12 mouse cellular contexts compared by ENCODE assay signal in the genomic region with DNA sequence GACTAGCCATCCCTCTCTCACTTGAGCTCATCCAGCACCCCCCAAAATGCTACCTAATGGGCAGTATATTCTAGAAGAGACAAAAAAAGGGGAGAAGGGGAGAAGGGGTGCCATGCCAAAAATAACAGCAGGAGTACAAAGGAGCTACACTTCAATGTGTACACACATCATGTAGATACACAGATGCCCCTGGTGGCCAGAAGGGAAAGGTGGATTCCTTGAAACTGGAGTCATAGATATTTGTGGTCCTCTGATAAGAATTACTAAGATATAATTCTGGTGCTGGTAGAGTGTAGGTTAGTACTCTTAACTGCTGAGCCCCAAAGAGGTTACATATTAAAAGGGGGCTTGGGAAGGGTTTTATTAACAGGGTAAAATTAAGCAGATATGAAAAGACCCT. TPM values are rescaled to one million over a fixed set of nuclear protein-coding genes. Genes with fewer than 3 reads are reported as not detected.
DNase-seq lines count a peak whose midpoint lies in the region; ATAC-seq and TF ChIP-seq lines count a peak whose summit lies in the region.
"Had no signal": no experiment of that assay in that cellular context is flagged by ENCODE, and none has a peak within 500 bp of the region (broad histone marks: within the 10 kb centered on the region; RNA-seq: fewer than 3 reads in every experiment).

No protein-coding gene starts in this region.

- H3K27ac ChIP-seq in kidney, postnatal 0 days, result no peak overlapping the region
- no peak overlapping the region for H3K27ac ChIP-seq in kidney, embryonic 16.5 days (ENCODE audit: low read length)
- H3K27ac ChIP-seq in liver, postnatal 0 days (ENCODE audit: low read depth), result no peak overlapping the region
- H3K27ac ChIP-seq in midbrain, embryonic 16.5 days (ENCODE audit: low read length), result no peak overlapping the region

- TF ChIP-seq CTCF in kidney, postnatal 0 days (IDR thresholded peaks at IDR 0.05; ENCODE audit: low read depth), result peak; percentile 54
- TF ChIP-seq CTCF in liver, postnatal 0 days (IDR thresholded peaks at IDR 0.05; ENCODE audit: low read depth), result peak; percentile 56

- TF ChIP-seq EP300 in liver, postnatal 0 days (IDR thresholded peaks at IDR 0.05; ENCODE audit: low read depth), result no peak

- no peak overlapping the region for H3K4me3 ChIP-seq in kidney, postnatal 0 days (replicated peaks; ENCODE audit: low read depth, low read length)
- H3K4me3 ChIP-seq in kidney, embryonic 16.5 days (ENCODE audit: low read length), result no peak overlapping the region
- no peak overlapping the region for H3K4me3 ChIP-seq in liver, postnatal 0 days (ENCODE audit: low read depth, low read length)
- H3K4me3 ChIP-seq in midbrain, embryonic 16.5 days (ENCODE audit: low read depth, low read length), result no peak overlapping the region

- no peak overlapping the region for H3K4me2 ChIP-seq in kidney, postnatal 0 days (ENCODE audit: low read length)
- H3K4me2 ChIP-seq in kidney, embryonic 16.5 days (replicated peaks; ENCODE audit: low read depth, low read length), result no peak overlapping the region
- H3K4me2 ChIP-seq in liver, postnatal 0 days (ENCODE audit: low read depth, low read length), result no peak overlapping the region
- no peak overlapping the region for H3K4me2 ChIP-seq in midbrain, embryonic 16.5 days (ENCODE audit: low read length)

- no peak overlapping the region for H3K9ac ChIP-seq in kidney, postnatal 0 days (ENCODE audit: low read depth, low read length)
- H3K9ac ChIP-seq in kidney, embryonic 16.5 days (replicated peaks; ENCODE audit: low read length), result no peak overlapping the region
- no peak overlapping the region for H3K9ac ChIP-seq in liver, postnatal 0 days (replicated peaks)
- no peak overlapping the region for H3K9ac ChIP-seq in midbrain, embryonic 16.5 days (ENCODE audit: low read depth, low read length)

- H3K4me1 ChIP-seq in kidney, postnatal 0 days (replicated peaks; ENCODE audit: insufficient read depth, low read length), result no peaks in the 10 kb centered on the region
- H3K4me1 ChIP-seq in kidney, embryonic 16.5 days (ENCODE audit: insufficient read depth, low read length), result peaks cover 4% of the 10 kb centered on the region
- H3K4me1 ChIP-seq in liver, postnatal 0 days (ENCODE audit: insufficient read depth), result peaks cover 10% of the 10 kb centered on the region; the same call in 1 of the 2 replicates
- H3K4me1 ChIP-seq in midbrain, embryonic 16.5 days (ENCODE audit: control insufficient read depth, insufficient read depth, low read length), result peaks cover under 1% of the 10 kb centered on the region

- peak; percentile 21 for DNase-seq in adrenal gland, postnatal 14 days
- DNase-seq in adrenal gland, adult 18-20 months (ENCODE audit: low spot score in 2 of 2), result no peak
- peak; percentile 21 for DNase-seq in kidney, postnatal 0 days (ENCODE audit: low spot score)
- no peak for DNase-seq in liver, postnatal 0 days
- DNase-seq in cerebellum, postnatal 36 days, result no peak
- DNase-seq: cerebellum, adult 11 months; kidney, adult 18-20 months; lung, adult 2 months had no signal

- no peaks in the 10 kb centered on the region for H3K9me3 ChIP-seq in kidney, postnatal 0 days (replicated peaks; ENCODE audit: low read length)
- no peaks in the 10 kb centered on the region for H3K9me3 ChIP-seq in kidney, embryonic 16.5 days (ENCODE audit: low read length)
- H3K9me3 ChIP-seq in liver, postnatal 0 days (ENCODE audit: low read length), result no peaks in the 10 kb centered on the region
- no peaks in the 10 kb centered on the region for H3K9me3 ChIP-seq in midbrain, embryonic 16.5 days (replicated peaks; ENCODE audit: control insufficient read depth, low read length, poor library complexity, severe bottlenecking)

- ATAC-seq in kidney, postnatal 0 days (replicated peaks; ENCODE audit: low FRiP score, low read depth), result no peak
- ATAC-seq in kidney, embryonic 16.5 days (ENCODE audit: low FRiP score, low TSS enrichment), result no peak
- peak; percentile 68; the same call in 1 of the 2 replicates for ATAC-seq in common myeloid progenitor, adult 5-6 weeks (replicated peaks; ENCODE audit: low read depth, poor library complexity, severe bottlenecking)
- peak; percentile 41; the same call in 1 of the 2 replicates for ATAC-seq in liver, postnatal 0 days
- no peak for ATAC-seq in midbrain, embryonic 16.5 days

- H3K36me3 ChIP-seq in kidney, postnatal 0 days (ENCODE audit: insufficient read depth, low read length), result peaks cover 33% of the 10 kb centered on the region; the same call in 1 of the 2 replicates
- H3K36me3 ChIP-seq in kidney, embryonic 16.5 days (ENCODE audit: insufficient read depth, low read length), result peaks cover 50% of the 10 kb centered on the region
- peaks cover 48% of the 10 kb centered on the region for H3K36me3 ChIP-seq in liver, postnatal 0 days (replicated peaks; ENCODE audit: insufficient read depth, low read length)
- peaks cover 10% of the 10 kb centered on the region; the same call in 1 of the 2 replicates for H3K36me3 ChIP-seq in midbrain, embryonic 16.5 days (ENCODE audit: control insufficient read depth, insufficient read depth, low read length)

- H3K27me3 ChIP-seq in kidney, postnatal 0 days (ENCODE audit: insufficient read depth, low read length), result no peaks in the 10 kb centered on the region
- no peaks in the 10 kb centered on the region for H3K27me3 ChIP-seq in kidney, embryonic 16.5 days (ENCODE audit: insufficient read depth, low read length)
- H3K27me3 ChIP-seq in liver, postnatal 0 days (ENCODE audit: insufficient read depth, low read length), result no peaks in the 10 kb centered on the region
- no peaks in the 10 kb centered on the region for H3K27me3 ChIP-seq in midbrain, embryonic 16.5 days (ENCODE audit: control insufficient read depth, insufficient read depth, low read depth, low read length)

RNA-seq across cellular contexts. Expression of gene Cdv3, which starts 7.7 kb away (rescaled TPM):
- 193 and 208 TPM in 2 replicates for total RNA-seq in adrenal gland, postnatal 14 days (2021)
- total RNA-seq in adrenal gland, adult 18-20 months (2021), result 100 to 1,000 TPM; 156 to 299 TPM
- 67.5 and 79.5 TPM in 2 replicates for polyA plus RNA-seq in kidney, postnatal 0 days (2015; fragmentation: Nextera tagmentation; extraction: Ambion mirVana)
- polyA plus RNA-seq in kidney, embryonic 16.5 days (2015; fragmentation: Nextera tagmentation; extraction: Ambion mirVana), result 102 and 106 TPM in 2 replicates
- 165 and 181 TPM in 2 replicates for total RNA-seq in common myeloid progenitor, adult 5-6 weeks (2017)
- polyA plus RNA-seq in liver, postnatal 0 days (2015; fragmentation: Nextera tagmentation; extraction: Ambion mirVana), result 34.6 and 36.6 TPM in 2 replicates
- 87.9 and 89.0 TPM in 2 replicates for polyA plus RNA-seq in midbrain, embryonic 16.5 days (2015; fragmentation: Nextera tagmentation; extraction: Ambion mirVana)

RNA-seq across cellular contexts. Expression of gene Topbp1, which starts 52.9 kb away (rescaled TPM):
- total RNA-seq in adrenal gland, postnatal 14 days (2021), result 41.9 and 47.4 TPM in 2 replicates
- 10 to 100 TPM; 17.7 to 29.2 TPM for total RNA-seq in adrenal gland, adult 18-20 months (2021)
- polyA plus RNA-seq in kidney, postnatal 0 days (2015; fragmentation: Nextera tagmentation; extraction: Ambion mirVana), result 33.1 and 35.4 TPM in 2 replicates
- polyA plus RNA-seq in kidney, embryonic 16.5 days (2015; fragmentation: Nextera tagmentation; extraction: Ambion mirVana), result 57.3 and 60.4 TPM in 2 replicates
- total RNA-seq in common myeloid progenitor, adult 5-6 weeks (2017), result 193 and 242 TPM in 2 replicates
- polyA plus RNA-seq in liver, postnatal 0 days (2015; fragmentation: Nextera tagmentation; extraction: Ambion mirVana), result 15.5 and 17.3 TPM in 2 replicates
- 14.0 and 19.4 TPM in 2 replicates for polyA plus RNA-seq in midbrain, embryonic 16.5 days (2015; fragmentation: Nextera tagmentation; extraction: Ambion mirVana)

RNA-seq across cellular contexts. Expression of gene 1300017J02Rik, which starts 53.0 kb away (rescaled TPM):
- total RNA-seq in adrenal gland, postnatal 14 days (2021), result 3.2 and 39.5 TPM in 2 replicates
- total RNA-seq in adrenal gland, adult 18-20 months (2021), result not detected
- 1.4 and 1.6 TPM in 2 replicates for polyA plus RNA-seq in kidney, postnatal 0 days (2015; fragmentation: Nextera tagmentation; extraction: Ambion mirVana)
- polyA plus RNA-seq in kidney, embryonic 16.5 days (2015; fragmentation: Nextera tagmentation; extraction: Ambion mirVana), result 1.6 and 1.7 TPM in 2 replicates
- 3.7 and 4.2 TPM in 2 replicates for total RNA-seq in common myeloid progenitor, adult 5-6 weeks (2017)
- polyA plus RNA-seq in liver, postnatal 0 days (2015; fragmentation: Nextera tagmentation; extraction: Ambion mirVana), result 171 and 175 TPM in 2 replicates
- polyA plus RNA-seq in midbrain, embryonic 16.5 days (2015; fragmentation: Nextera tagmentation; extraction: Ambion mirVana), result 1.3 TPM in 1 of 2 replicates, not detected in the other
- total RNA-seq: monocyte, adult 5-6 weeks had no signal

Comparison
In these comparisons a context has a peak if more than half of its experiments do, and no peak if none do; other contexts are left out.
1. DNase-seq: peak in adrenal gland, postnatal 14 days (single experiment) and kidney, postnatal 0 days (single experiment); none in adrenal gland, adult 18-20 months (0 of 2), liver, postnatal 0 days (single experiment) and cerebellum, postnatal 36 days (0 of 2).
2. ATAC-seq: peak in common myeloid progenitor, adult 5-6 weeks (single experiment) and liver, postnatal 0 days (single experiment); none in kidney, postnatal 0 days (single experiment), kidney, embryonic 16.5 days (single experiment) and midbrain, embryonic 16.5 days (single experiment).
3. RNA of gene 1300017J02Rik, which starts 53.0 kb away (polyA plus RNA-seq): 171 to 175 TPM in liver, postnatal 0 days; 1.4 to 1.6 TPM in kidney, postnatal 0 days, 1.6 to 1.7 TPM in kidney, embryonic 16.5 days and 1.3 TPM in midbrain, embryonic 16.5 days; every median in the first group is over 10 times any median in the second.